ENCODE assay signal across 21 mouse cellular contexts in genomic region chr14:49245126-49245714, GRCm38 (mm10). TPM values are rescaled to one million over a fixed set of nuclear protein-coding genes. Genes with fewer than 3 reads are reported as not detected.
DNase-seq lines count a peak whose midpoint lies in the region; ATAC-seq and TF ChIP-seq lines count a peak whose summit lies in the region.
"Had no signal": no experiment of that assay in that cellular context is flagged by ENCODE, and none has a peak within 500 bp of the region (broad histone marks: within the 10 kb centered on the region; RNA-seq: fewer than 3 reads in every experiment).

Gene ccdc198, minus strand, starts transcription at chr14:49245474.

- H3K9me3 ChIP-seq in intestine, embryonic 14.5 days (ENCODE audit: control insufficient read depth, low read length), result no peaks in the 10 kb centered on the region
- H3K9me3 ChIP-seq in heart, embryonic 10.5 days, result no peaks in the 10 kb centered on the region
- H3K9me3 ChIP-seq: embryonic facial prominence, embryonic 13.5 days; heart, embryonic 15.5 days; hindbrain, embryonic 10.5 days; midbrain, embryonic 12.5 days; neural tube, embryonic 13.5 days had no signal

- POLR2A ChIA-PET in Patski (lab: Charles Lee), result interaction anchor here (0.6 kb wide), 1 partner anchor 49 kb away, joined by 4 read pairs; no protein-coding TSS in a partner anchor

- no peaks in the 10 kb centered on the region for H3K27me3 ChIP-seq in Patski
- no peaks in the 10 kb centered on the region for H3K27me3 ChIP-seq in intestine, embryonic 14.5 days (replicated peaks; ENCODE audit: control insufficient read depth, insufficient read depth, low read length)
- no peaks in the 10 kb centered on the region for H3K27me3 ChIP-seq in heart, embryonic 10.5 days (ENCODE audit: insufficient read depth, poor library complexity, severe bottlenecking)
- H3K27me3 ChIP-seq: embryonic facial prominence, embryonic 13.5 days; heart, embryonic 15.5 days; midbrain, embryonic 12.5 days; neural tube, embryonic 13.5 days had no signal

- H3K4me3 ChIP-seq in intestine, embryonic 14.5 days (ENCODE audit: low read depth, low read length), result peak within 1 kb of the TSS; percentile 16; the same call in 1 of the 2 replicates
- H3K4me3 ChIP-seq in heart, embryonic 10.5 days, result no peak within 1 kb of the TSS
- H3K4me3 ChIP-seq: embryonic facial prominence, embryonic 13.5 days; heart, embryonic 15.5 days; hindbrain, embryonic 10.5 days; midbrain, embryonic 12.5 days; neural tube, embryonic 13.5 days had no signal

- H3K4me1 ChIP-seq in intestine, embryonic 14.5 days (replicated peaks; ENCODE audit: control insufficient read depth, insufficient read depth, low read length), result no peaks in the 10 kb centered on the region
- H3K4me1 ChIP-seq in heart, embryonic 10.5 days, result no peaks in the 10 kb centered on the region
- H3K4me1 ChIP-seq: embryonic facial prominence, embryonic 13.5 days; heart, embryonic 15.5 days; hindbrain, embryonic 10.5 days; midbrain, embryonic 12.5 days; neural tube, embryonic 13.5 days had no signal

- no peak for TF ChIP-seq CTCF in Patski (IDR thresholded peaks at IDR 0.05)

- in situ Hi-C loops in Patski (cut with MboI; ENCODE audit: low pct_unique_long_range_greater_than_20kb), result no loop called here

- CTCF ChIA-PET in Patski (lab: Charles Lee), result interaction anchor here (0.8 to 1.5 kb wide), 5 partner anchors 11 to 66 kb away, joined by 3 to 4 read pairs (median 3); no protein-coding TSS in a partner anchor

- WGBS in intestine, embryonic 14.5 days, result 60% methylated on average over 5 of the region's 5 CpGs
- 74% methylated on average over 5 of the region's 5 CpGs for WGBS in heart, embryonic 10.5 days

- peak within 1 kb of the TSS; percentile 32 for H3K4me2 ChIP-seq in intestine, embryonic 14.5 days (ENCODE audit: low read length)
- H3K4me2 ChIP-seq: embryonic facial prominence, embryonic 13.5 days; heart, embryonic 15.5 days; midbrain, embryonic 12.5 days; neural tube, embryonic 13.5 days had no signal

- peak; percentile 49 for DNase-seq in Patski (ENCODE audit: low read depth, low spot score)
- no peak for DNase-seq in intestine, embryonic 14.5 days (ENCODE audit: low spot score)
- peak; percentile 91 for DNase-seq in kidney, adult 9 months
- DNase-seq in kidney, postnatal 36 days, result peak; percentile 55 to 86
- no peak for DNase-seq in gastrocnemius, postnatal 10 days
- no peak for DNase-seq in heart, embryonic 10.5 days (ENCODE audit: low spot score)
- no peak for DNase-seq in adipocyte (ENCODE audit: low spot score)
- DNase-seq: cerebellum, adult 9-10 months; liver; liver, postnatal 0 days; right cerebral cortex, postnatal 14 days; thymus, adult 2 months had no signal

- no peak within 1 kb of the TSS for H3K27ac ChIP-seq in intestine, embryonic 14.5 days (ENCODE audit: low read depth)
- H3K27ac ChIP-seq in heart, embryonic 10.5 days, result no peak within 1 kb of the TSS
- H3K27ac ChIP-seq: embryonic facial prominence, embryonic 13.5 days; heart, embryonic 15.5 days; hindbrain, embryonic 10.5 days; midbrain, embryonic 12.5 days; neural tube, embryonic 13.5 days had no signal

- ATAC-seq in Patski, result peak; percentile 90
- peak; percentile 74 for ATAC-seq in intestine, embryonic 14.5 days (replicated peaks; ENCODE audit: low FRiP score, low TSS enrichment, low read depth)
- ATAC-seq: liver, postnatal 0 days had no signal

- no peaks in the 10 kb centered on the region for H3K36me3 ChIP-seq in intestine, embryonic 14.5 days (ENCODE audit: control insufficient read depth, insufficient read depth, low read length)
- H3K36me3 ChIP-seq in heart, embryonic 10.5 days, result no peaks in the 10 kb centered on the region
- H3K36me3 ChIP-seq: embryonic facial prominence, embryonic 13.5 days; heart, embryonic 15.5 days; hindbrain, embryonic 10.5 days; midbrain, embryonic 12.5 days; neural tube, embryonic 13.5 days had no signal

- no peak within 1 kb of the TSS for H3K9ac ChIP-seq in intestine, embryonic 14.5 days (ENCODE audit: low read length)
- H3K9ac ChIP-seq: embryonic facial prominence, embryonic 13.5 days; heart, embryonic 15.5 days; liver, postnatal 0 days; midbrain, embryonic 12.5 days; neural tube, embryonic 13.5 days had no signal

RNA-seq across cellular contexts. Expression of gene ccdc198, which starts in this region (rescaled TPM):
- polyA plus RNA-seq in Patski (2021), result 92.5 TPM
- polyA plus RNA-seq in intestine, embryonic 14.5 days (2014; fragmentation: Nextera tagmentation; extraction: Ambion mirVana), result 46.5 and 48.4 TPM in 2 replicates
- not detected for total RNA-seq in gastrocnemius, postnatal 10 days (2021)
- 0.06 and 1.2 TPM in 2 replicates for polyA plus RNA-seq in heart, embryonic 10.5 days (2016; fragmentation: Nextera tagmentation; extraction: Ambion mirVana)
- total RNA-seq: granulocyte monocyte progenitor cell, adult 5-6 weeks; layer of hippocampus, postnatal 14 days; left cerebral cortex, postnatal 14 days had no signal
- polyA plus RNA-seq: C2C12; neural tube, embryonic 13.5 days; thymus, adult 2 months had no signal

Comparison
In these comparisons a context has a peak if more than half of its experiments do, and no peak if none do; other contexts are left out.
1. RNA of gene ccdc198 (polyA plus RNA-seq): 92.5 TPM in Patski (single experiment) and 46.5 to 48.4 TPM in intestine, embryonic 14.5 days; 0.06 to 1.2 TPM in heart, embryonic 10.5 days; every median in the first group is over 10 times any median in the second.
2. DNase-seq: peak in Patski (single experiment), kidney, adult 9 months (single experiment) and kidney, postnatal 36 days (2 of 2); none in intestine, embryonic 14.5 days (single experiment), gastrocnemius, postnatal 10 days (single experiment), heart, embryonic 10.5 days (single experiment) and adipocyte (single experiment).